Mouse (Mus musculus) hindbrain, postnatal 0 days (tissue): ENCODE data around the gene Slfn9. TPM values are rescaled to one million over a fixed set of nuclear protein-coding genes. Genes with fewer than 3 reads are reported as not detected.
A peak's percentile ranks its signal among the peaks of the same experiment; 100 is the strongest.
"Not testable (repeated sequence)": the region's sequence is repeated elsewhere in the genome, so short reads cannot be mapped to it uniquely, and the experiment has no call there.

ENCODE experiments used
- ATAC-seq: fragments of 200-750 bp; cut with Nextera tagmentation; 2 replicates; pipeline ENCODE4 v1.8.0; 2017; ENCODE audit warnings: mild to moderate bottlenecking, moderate TSS enrichment, moderate library complexity
- DNase-seq: peaks from one replicate; pipeline ENCODE4 v3.0.0-alpha.2; 2015; ENCODE audit warnings: low spot score
- H3K27ac ChIP-seq: fragments of 300-500 bp; sonication (generic); 2 replicates; pipeline ENCODE4 v1.5.1; 2014; ENCODE audit warnings: mild to moderate bottlenecking
- H3K27me3 ChIP-seq: fragments of 300-500 bp; sonication (generic); 2 replicates; pipeline ENCODE4 v1.6.1; 2014; ENCODE audit warnings: low read length, mixed read lengths; ENCODE audit not compliant: insufficient read depth
- H3K36me3 ChIP-seq: fragments of 300-500 bp; sonication (generic); 2 replicates; pipeline ENCODE4 v1.6.1; 2014; ENCODE audit warnings: low read length, mixed read lengths; ENCODE audit not compliant: insufficient read depth
- H3K4me1 ChIP-seq: fragments of 300-500 bp; sonication (generic); 2 replicates; pipeline ENCODE4 v1.6.1; 2014; ENCODE audit warnings: antibody characterized with exemption, low read length, mixed read lengths; ENCODE audit not compliant: insufficient read depth
- H3K4me2 ChIP-seq: fragments of 300-500 bp; sonication (generic); 2 replicates; pipeline ENCODE4 v1.6.1; 2014; ENCODE audit warnings: low read depth, mild to moderate bottlenecking, low read length, moderate library complexity, mixed read lengths
- H3K4me3 ChIP-seq: fragments of 300-500 bp; sonication (generic); 2 replicates; pipeline ENCODE4 v1.5.1; 2014; ENCODE audit warnings: low read length
- H3K9ac ChIP-seq: fragments of 300-500 bp; sonication (generic); replicated peaks from 2 replicates; pipeline ENCODE4 v1.6.1; 2014; ENCODE audit warnings: mild to moderate bottlenecking, low read length, moderate library complexity, mixed read lengths
- H3K9me3 ChIP-seq: fragments of 300-500 bp; sonication (generic); 2 replicates; pipeline ENCODE4 v1.6.1; 2016; ENCODE audit warnings: low read length, mixed read lengths
- CTCF ChIP-seq: IDR thresholded peaks from 2 replicates; pipeline ENCODE4 v1.5.1; 2016; ENCODE audit warnings: antibody characterized with exemption, control low read depth, low read depth
- WGBS: fragments of 180-500 bp; shearing (Covaris S2); extraction: QIAGEN DNeasy Blood & Tissue Kit; methylation state at CpG from one replicate; pipeline ENCODE4 v1.1.7; 2014; 5-methylcytosine and 5-hydroxymethylcytosine counted together
- polyA plus RNA-seq: library from polyadenylated mRNA; unstranded; fragments of >200 nt; fragmentation: Nextera tagmentation; extraction: Ambion mirVana; gene quantifications from 2 replicates; pipeline ENCODE4 v1.2.1, GENCODE M21; 2015
- total RNA-seq: library from RNA; depleted of rRNA; stranded (reverse); fragments of >200 nt; gene quantifications from 2 replicates; pipeline ENCODE4 v1.2.3, GENCODE M21; 2014

Gene Slfn9
- total and polyA plus RNA-seq, 2 experiments from 2014 or later: 2.4 to 3.2 TPM

GRCm38 (mm10) chr11:83016093-83016492 is 24.5 kb upstream of the Slfn9 start:
- Histone ChIP-seq H3K27ac (no peak overlapping the region), H3K9me3 (no peaks in the 10 kb centered on the region), H3K4me1 (no peaks in the 10 kb centered on the region), H3K36me3 (no peaks in the 10 kb centered on the region), H3K4me2 (no peak overlapping the region), H3K27me3 (no peaks in the 10 kb centered on the region), H3K9ac (no peak overlapping the region), H3K4me3 (no peak overlapping the region)
- no peak for ATAC-seq
- TF ChIP-seq CTCF: no peak
- no peak for DNase-seq

DNA sequence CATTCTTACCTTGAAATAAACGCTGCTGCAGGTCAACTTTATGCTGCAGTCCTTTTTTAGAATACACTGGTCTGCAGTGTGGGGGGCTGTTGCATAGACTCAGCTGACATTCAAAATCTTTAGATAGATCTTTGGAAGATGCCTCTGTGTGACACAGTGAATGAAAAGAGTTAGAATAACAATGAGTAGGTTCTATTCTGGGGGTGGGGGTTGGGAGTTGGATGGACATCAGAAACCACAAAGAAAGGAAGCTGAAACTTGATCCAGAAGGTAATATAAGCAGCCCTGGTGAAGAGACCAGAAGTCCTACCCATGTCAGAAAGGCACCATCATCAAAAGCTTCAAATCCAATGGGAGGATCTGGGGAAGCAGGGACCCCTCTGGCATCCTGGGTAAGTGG is 21.7 kb upstream of the Slfn9 start:
- Histone ChIP-seq H3K9ac (no peak overlapping the region), H3K4me3 (no peak overlapping the region), H3K36me3 (no peaks in the 10 kb centered on the region), H3K27ac (no peak overlapping the region), H3K4me2 (no peak overlapping the region), H3K9me3 (no peaks in the 10 kb centered on the region), H3K4me1 (no peaks in the 10 kb centered on the region), H3K27me3 (no peaks in the 10 kb centered on the region)
- DNase-seq (no peak), ATAC-seq (no peak)
- 62% methylated on average over 1 of the region's 1 CpGs for WGBS
- no peak for TF ChIP-seq CTCF

- Histone ChIP-seq H3K4me2 (peak overlapping the region; percentile 61), H3K4me3 (peak overlapping the region; percentile 36), H3K9ac (peak overlapping the region; percentile 35; the same call in 1 of the 2 replicates)
- H3K4me1 ChIP-seq, H3K27me3 ChIP-seq, H3K36me3 ChIP-seq, H3K9me3 ChIP-seq, H3K27ac ChIP-seq: not testable (repeated sequence)
- DNase-seq (peak; percentile 51), ATAC-seq (peak; percentile 68; the same call in 1 of the 2 replicates)
- 16% methylated on average over 19 of the region's 19 CpGs for WGBS
Measured at GRCm38 (mm10) chr11:82990612-82991385, 831 bp downstream of the Slfn9 start.

- Histone ChIP-seq H3K27me3 (no peaks in the 10 kb centered on the region), H3K36me3 (no peaks in the 10 kb centered on the region), H3K9ac (no peak overlapping the region), H3K4me3 (no peak overlapping the region), H3K4me1 (no peaks in the 10 kb centered on the region), H3K9me3 (no peaks in the 10 kb centered on the region), H3K4me2 (no peak overlapping the region), H3K27ac (no peak overlapping the region)
- DNase-seq (no peak), ATAC-seq (no peak)
- WGBS: 47% methylated on average over 12 of the region's 12 CpGs
- TF ChIP-seq CTCF: no peak
Measured at GRCm38 (mm10) chr11:82989357-82989756, 2.3 kb downstream of the Slfn9 start.

DNA sequence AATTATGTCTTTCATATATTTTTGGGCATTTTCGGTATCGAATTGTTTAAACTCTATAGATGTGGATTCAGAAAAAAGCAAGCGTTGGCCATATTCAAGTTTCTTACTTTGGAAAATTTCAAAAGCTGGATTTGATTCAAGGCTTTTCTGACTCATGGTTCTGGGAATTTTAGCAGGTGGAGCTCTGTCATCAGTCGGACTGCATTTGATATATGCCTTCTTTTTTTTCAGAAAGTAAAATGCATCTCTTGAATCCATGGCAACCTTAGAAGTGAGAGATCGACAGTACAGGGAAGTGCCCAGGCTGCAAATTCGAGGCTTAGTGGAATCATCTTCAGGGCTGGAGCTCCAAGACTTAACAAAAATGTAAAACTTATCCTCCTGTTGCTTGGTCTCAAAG is 4.0 kb downstream of the Slfn9 start:
- TF ChIP-seq CTCF: no peak
- Histone ChIP-seq H3K9me3 (no peaks in the 10 kb centered on the region), H3K4me2 (no peak overlapping the region), H3K27me3 (no peaks in the 10 kb centered on the region), H3K4me3 (no peak overlapping the region), H3K4me1 (no peaks in the 10 kb centered on the region), H3K36me3 (no peaks in the 10 kb centered on the region), H3K27ac (no peak overlapping the region), H3K9ac (no peak overlapping the region)
- ATAC-seq: no peak
- 89% methylated on average over 6 of the region's 6 CpGs for WGBS
- DNase-seq: no peak

DNA sequence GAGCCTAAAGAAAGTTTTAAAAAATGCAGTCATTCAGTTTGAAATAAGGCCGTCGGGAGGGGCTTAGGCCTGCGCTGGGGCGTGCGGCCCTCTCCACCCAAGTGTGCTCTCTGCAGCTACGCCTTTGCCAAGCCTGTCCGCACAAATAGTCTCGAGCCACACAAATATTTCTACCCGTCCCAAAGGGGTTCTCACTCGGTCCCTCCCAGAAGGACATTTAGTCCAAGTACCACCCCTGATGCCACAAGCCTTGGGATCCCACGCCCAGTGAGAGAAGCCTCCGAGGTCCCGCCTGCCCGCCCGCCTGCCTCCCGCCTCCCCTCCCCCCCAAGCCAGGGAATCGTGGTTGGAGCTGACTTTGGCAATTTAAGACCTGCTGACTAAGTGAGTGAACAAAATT is 8.4 kb downstream of the Slfn9 start:
- ATAC-seq (no peak), DNase-seq (no peak)
- no peak for TF ChIP-seq CTCF
- Histone ChIP-seq H3K9ac (no peak overlapping the region), H3K9me3 (no peaks in the 10 kb centered on the region), H3K36me3 (no peaks in the 10 kb centered on the region), H3K4me2 (no peak overlapping the region), H3K27ac (no peak overlapping the region), H3K4me3 (no peak overlapping the region), H3K4me1 (no peaks in the 10 kb centered on the region), H3K27me3 (no peaks in the 10 kb centered on the region)
- 82% methylated on average over 17 of the region's 17 CpGs for whole genome bisulfite sequencing

DNA sequence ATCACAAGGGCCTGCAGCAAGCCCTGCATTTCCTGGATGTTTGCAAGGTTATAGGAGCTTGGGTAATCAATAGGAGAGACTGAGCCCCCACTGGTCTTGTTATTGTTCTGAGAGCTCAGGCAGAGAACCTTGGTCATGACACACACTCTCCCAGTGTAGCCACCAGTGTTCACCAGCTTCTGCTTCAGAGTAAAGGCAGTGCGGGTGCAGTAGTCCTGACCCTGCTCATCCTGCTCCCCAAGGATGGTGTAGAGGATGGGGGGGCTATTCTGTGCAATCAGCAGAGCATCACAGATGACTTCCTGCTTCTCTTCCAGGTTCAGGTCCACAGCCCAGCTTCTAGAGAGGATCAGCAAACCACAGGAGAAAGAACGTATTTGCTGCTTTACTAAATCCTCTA is 9.2 kb downstream of the Slfn9 start:
- not testable (repeated sequence) for DNase-seq, H3K27me3 ChIP-seq, H3K4me1 ChIP-seq, H3K36me3 ChIP-seq, H3K9ac ChIP-seq, H3K4me2 ChIP-seq, ATAC-seq, H3K4me3 ChIP-seq, H3K9me3 ChIP-seq, H3K27ac ChIP-seq
- WGBS: 85% methylated on average over 2 of the region's 2 CpGs
